Mouse (Mus musculus) neural tube, embryonic 11.5 days (tissue): Measurements from ENCODE around the gene Gm47955. TPM values are rescaled to one million over a fixed set of nuclear protein-coding genes. Genes with fewer than 3 reads are reported as not detected.
"Not testable (repeated sequence)": the region's sequence is repeated elsewhere in the genome, so short reads cannot be mapped to it uniquely, and the experiment has no call there.

Experiments used
- ATAC-seq: fragments of 200-750 bp; cut with Nextera tagmentation; 2 replicates; pipeline ENCODE4 v1.8.0; 2017; ENCODE audit warnings: moderate number of reproducible peaks, mild to moderate bottlenecking, moderate TSS enrichment, moderate library complexity; ENCODE audit not compliant: insufficient read depth, low FRiP score, low TSS enrichment
- DNase-seq: peaks from one replicate; pipeline ENCODE4 v3.0.0-alpha.2; 2015; ENCODE audit warnings: low spot score
- H3K27ac ChIP-seq: fragments of 300-500 bp; sonication (generic); 2 replicates; pipeline ENCODE4 v1.5.1; 2014; ENCODE audit warnings: low read depth, mild to moderate bottlenecking, low read length
- H3K27me3 ChIP-seq: fragments of 300-500 bp; sonication (generic); 2 replicates; pipeline ENCODE4 v1.6.1; 2014; ENCODE audit warnings: mild to moderate bottlenecking, low read length, mixed read lengths; ENCODE audit not compliant: control insufficient read depth, insufficient read depth
- H3K36me3 ChIP-seq: fragments of 300-500 bp; sonication (generic); 2 replicates; pipeline ENCODE4 v1.6.1; 2014; ENCODE audit warnings: mild to moderate bottlenecking, low read length, moderate library complexity, mixed read lengths; ENCODE audit not compliant: control insufficient read depth, insufficient read depth
- H3K4me1 ChIP-seq: fragments of 300-500 bp; sonication (generic); 2 replicates; pipeline ENCODE4 v1.6.1; 2014; ENCODE audit warnings: low read length, mixed read lengths; ENCODE audit not compliant: control insufficient read depth, insufficient read depth
- H3K4me2 ChIP-seq: fragments of 300-500 bp; sonication (generic); 2 replicates; pipeline ENCODE4 v1.6.1; 2014; ENCODE audit warnings: low read depth, mild to moderate bottlenecking, moderate library complexity
- H3K4me3 ChIP-seq: fragments of 300-500 bp; sonication (generic); 2 replicates; pipeline ENCODE4 v1.5.1; 2014; ENCODE audit warnings: low read depth, low read length
- H3K9ac ChIP-seq: fragments of 300-500 bp; sonication (generic); 2 replicates; pipeline ENCODE4 v1.6.1; 2014; ENCODE audit warnings: mild to moderate bottlenecking, low read length
- H3K9me3 ChIP-seq: fragments of 300-500 bp; sonication (generic); 2 replicates; pipeline ENCODE4 v1.6.1; 2016; ENCODE audit warnings: low read length; ENCODE audit not compliant: control insufficient read depth
- WGBS: fragments of 180-500 bp; shearing (Covaris S2); extraction: QIAGEN DNeasy Blood & Tissue Kit; methylation state at CpG from one replicate; pipeline ENCODE4 v1.1.7; 2014; 5-methylcytosine and 5-hydroxymethylcytosine counted together
- polyA plus RNA-seq: library from polyadenylated mRNA; unstranded; fragments of >200 nt; fragmentation: Nextera tagmentation; extraction: Ambion mirVana; gene quantifications from 2 replicates; pipeline ENCODE4 v1.2.1, GENCODE M21; 2014

Gene Gm47955
- polyA plus RNA-seq: not detected in 2 replicates

- DNase-seq: no peak
- Histone ChIP-seq H3K27me3 (no peaks in the 10 kb centered on the region), H3K27ac (no peak within 1 kb of the TSS), H3K4me3 (no peak within 1 kb of the TSS), H3K4me1 (no peaks in the 10 kb centered on the region), H3K9ac (no peak within 1 kb of the TSS), H3K4me2 (no peak within 1 kb of the TSS), H3K36me3 (no peaks in the 10 kb centered on the region), H3K9me3 (no peaks in the 10 kb centered on the region)
- no peak for ATAC-seq
- WGBS: 86% methylated on average over 11 of the region's 11 CpGs
Measured at GRCm38 (mm10) chr1:82959870-82960385, at the start of gene Gm47955. Gene Gm47955 (plus strand): TSS chr1:82960286.

GRCm38 (mm10) chr1:82913025-82913424 is 47.1 kb upstream of the Gm47955 start, which contains the start of gene A030005L19Rik:
Gene A030005L19Rik (plus strand): TSS chr1:82913325.
- Histone ChIP-seq H3K9ac (no peak within 1 kb of the TSS), H3K4me3 (no peak within 1 kb of the TSS), H3K9me3 (no peaks in the 10 kb centered on the region), H3K36me3 (no peaks in the 10 kb centered on the region), H3K4me1 (no peaks in the 10 kb centered on the region), H3K27ac (no peak within 1 kb of the TSS), H3K27me3 (no peaks in the 10 kb centered on the region), H3K4me2 (no peak within 1 kb of the TSS)
- ATAC-seq (no peak), DNase-seq (no peak)
- WGBS: 84% methylated on average over 3 of the region's 3 CpGs

- not testable (repeated sequence) for H3K36me3 ChIP-seq, H3K9me3 ChIP-seq, H3K9ac ChIP-seq, H3K4me1 ChIP-seq, H3K27ac ChIP-seq, H3K27me3 ChIP-seq, ATAC-seq, H3K4me3 ChIP-seq, DNase-seq, H3K4me2 ChIP-seq
- WGBS: 89% methylated on average over 5 of the region's 5 CpGs
Measured at GRCm38 (mm10) chr1:82913434-82913833, 46.7 kb upstream of the Gm47955 start.

GRCm38 (mm10) chr1:82924650-82925049 is 35.4 kb upstream of the Gm47955 start, which contains the start of gene A030014E15Rik:
Gene A030014E15Rik (plus strand): TSS chr1:82924917.
- no peaks in the 10 kb centered on the region for H3K27me3 ChIP-seq
- H3K9ac ChIP-seq: no peak within 1 kb of the TSS
- DNase-seq (no peak), ATAC-seq (no peak)
- H3K4me2 ChIP-seq: no peak within 1 kb of the TSS
- no peak within 1 kb of the TSS for H3K4me3 ChIP-seq
- no peaks in the 10 kb centered on the region for H3K36me3 ChIP-seq
- no peaks in the 10 kb centered on the region for H3K4me1 ChIP-seq
- 95% methylated on average over 6 of the region's 6 CpGs for WGBS
- H3K27ac ChIP-seq: no peak within 1 kb of the TSS
- no peaks in the 10 kb centered on the region for H3K9me3 ChIP-seq

- DNase-seq, ATAC-seq, H3K9ac ChIP-seq, H3K9me3 ChIP-seq, H3K4me1 ChIP-seq, H3K4me3 ChIP-seq, H3K27ac ChIP-seq, H3K27me3 ChIP-seq, H3K36me3 ChIP-seq, H3K4me2 ChIP-seq: not testable (repeated sequence)
- WGBS: 92% methylated on average over 1 of the region's 3 CpGs
Measured at GRCm38 (mm10) chr1:82930558-82930957, 29.5 kb upstream of the Gm47955 start.

GRCm38 (mm10) chr1:82931326-82931725 is 28.8 kb upstream of the Gm47955 start, which contains the start of gene Gm6217:
Gene Gm6217 (minus strand): TSS chr1:82931399.
- H3K27me3 ChIP-seq, H3K4me3 ChIP-seq, H3K9me3 ChIP-seq, H3K27ac ChIP-seq, H3K9ac ChIP-seq, H3K4me2 ChIP-seq, H3K4me1 ChIP-seq, DNase-seq, H3K36me3 ChIP-seq, ATAC-seq: not testable (repeated sequence)
- WGBS: no CpG with 5 or more reads among the region's 6 CpGs

GRCm38 (mm10) chr1:82938666-82939065 is 21.4 kb upstream of the Gm47955 start:
- no peak overlapping the region for H3K9ac ChIP-seq
- WGBS: 94% methylated on average over 5 of the region's 5 CpGs
- H3K36me3 ChIP-seq: no peaks in the 10 kb centered on the region
- no peaks in the 10 kb centered on the region for H3K27me3 ChIP-seq
- no peaks in the 10 kb centered on the region for H3K9me3 ChIP-seq
- no peak for ATAC-seq
- H3K4me1 ChIP-seq: no peaks in the 10 kb centered on the region
- H3K4me2 ChIP-seq: no peak overlapping the region
- no peak for DNase-seq
- no peak overlapping the region for H3K27ac ChIP-seq
- no peak overlapping the region for H3K4me3 ChIP-seq

- not testable (repeated sequence) for H3K4me1 ChIP-seq, H3K9ac ChIP-seq, H3K4me2 ChIP-seq, H3K27ac ChIP-seq, H3K4me3 ChIP-seq, H3K9me3 ChIP-seq, H3K27me3 ChIP-seq, ATAC-seq, DNase-seq, H3K36me3 ChIP-seq
- WGBS: 88% methylated on average over 1 of the region's 2 CpGs
Measured at GRCm38 (mm10) chr1:82942505-82942904, 17.6 kb upstream of the Gm47955 start.

- not testable (repeated sequence) for H3K4me1 ChIP-seq, H3K4me2 ChIP-seq, H3K9ac ChIP-seq, H3K27me3 ChIP-seq, H3K27ac ChIP-seq, ATAC-seq, H3K36me3 ChIP-seq, H3K9me3 ChIP-seq, H3K4me3 ChIP-seq, DNase-seq
- WGBS: no CpG with 5 or more reads among the region's 6 CpGs
Measured at GRCm38 (mm10) chr1:82943295-82943694, 16.8 kb upstream of the Gm47955 start, which contains the start of gene A030003K21Rik. Gene A030003K21Rik (minus strand): TSS chr1:82943388.
